Mouse (Mus musculus): ENCODE measurements around the gene Ccdc102a.

- TF ChIP-seq CTCF (conservative IDR thresholded peaks at IDR 0.05; ENCODE audit: low read length) (no peak), NANOG (IDR thresholded peaks at IDR 0.05; ENCODE audit: borderline replicate concordance, low read length) (no peak)
These were observed 1.4 kb upstream of the Ccdc102a start for GRCm38 (mm10) chr8:94919256-94919655.
